Mouse (Mus musculus): ENCODE measurements around the gene Jph4.

- no peak for TF ChIP-seq POLR2A (IDR thresholded peaks at IDR 0.05; ENCODE audit: control insufficient read depth, low read depth, low read length)
- no peak for TF ChIP-seq CTCF (IDR thresholded peaks at IDR 0.05; ENCODE audit: control insufficient read depth, insufficient read depth, insufficient replicate concordance, low read depth, low read length)
Measured at GRCm38 (mm10) chr14:55066042-55066441, 50.7 kb downstream of the Jph4 start.

Data from testis, adult 2 months (tissue).